Mouse (Mus musculus): ENCODE data around the gene Stxbp5l. TPM values are rescaled to one million over a fixed set of nuclear protein-coding genes. Genes with fewer than 3 reads are reported as not detected.

The Stxbp5l gene
- not detected in 2 replicates for polyA plus RNA-seq (2012; ENCODE audit: insufficient read depth, insufficient read length, missing spikeins)

- no peak within 1 kb of the TSS for H3K27ac ChIP-seq (ENCODE audit: insufficient read depth, low read depth, low read length)
- H3K4me1 ChIP-seq (ENCODE audit: control insufficient read depth, insufficient read depth, low read length), result no peaks in the 10 kb centered on the region
- TF ChIP-seq POLR2A (IDR thresholded peaks at IDR 0.05; ENCODE audit: borderline replicate concordance, low read depth, low read length) (no peak), CTCF (IDR thresholded peaks at IDR 0.05; ENCODE audit: low read depth, low read length) (no peak)
- peak within 1 kb of the TSS; percentile 11; the same call in 1 of the 2 replicates for H3K4me3 ChIP-seq (ENCODE audit: insufficient read depth, low read length)
Measured at GRCm38 (mm10) chr16:37384821-37385344, at the start of gene Stxbp5l. TSS of gene Stxbp5l (minus strand) at chr16:37384962.

- no peak overlapping the region for H3K27ac ChIP-seq (ENCODE audit: insufficient read depth, low read depth, low read length)
- TF ChIP-seq POLR2A (IDR thresholded peaks at IDR 0.05; ENCODE audit: borderline replicate concordance, low read depth, low read length) (no peak), CTCF (IDR thresholded peaks at IDR 0.05; ENCODE audit: low read depth, low read length) (no peak)
- H3K4me1 ChIP-seq (ENCODE audit: control insufficient read depth, insufficient read depth, low read length), result no peaks in the 10 kb centered on the region
- H3K4me3 ChIP-seq (ENCODE audit: insufficient read depth, low read length), result no peak overlapping the region
Measured at GRCm38 (mm10) chr16:37433418-37434204, 48.8 kb upstream of the Stxbp5l start.

DNA sequence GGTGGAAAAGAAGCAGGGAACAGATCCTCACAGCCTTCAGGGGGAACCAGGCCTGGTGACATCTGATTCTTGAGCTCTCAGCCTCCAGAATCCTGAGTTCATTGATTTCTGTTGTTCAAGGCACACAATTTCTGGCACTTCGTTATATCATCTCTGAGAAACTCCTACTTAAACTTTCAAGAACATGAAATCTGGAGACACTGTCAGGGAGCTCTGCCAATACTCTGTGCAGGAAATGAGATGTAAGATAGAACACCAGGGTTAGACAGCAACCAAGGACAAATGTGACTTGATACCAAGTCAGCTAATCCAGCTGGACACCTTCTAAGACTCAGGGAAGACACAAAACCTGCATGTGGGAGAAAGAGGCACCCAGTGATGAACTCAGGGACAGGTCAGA lies 40.7 kb upstream of the Stxbp5l start:
- TF ChIP-seq POLR2A (IDR thresholded peaks at IDR 0.05; ENCODE audit: borderline replicate concordance, low read depth, low read length) (no peak), CTCF (IDR thresholded peaks at IDR 0.05; ENCODE audit: low read depth, low read length) (no peak)
- Histone ChIP-seq H3K4me3 (ENCODE audit: insufficient read depth, low read length) (no peak overlapping the region), H3K4me1 (ENCODE audit: control insufficient read depth, insufficient read depth, low read length) (no peaks in the 10 kb centered on the region), H3K27ac (ENCODE audit: insufficient read depth, low read depth, low read length) (no peak overlapping the region)

- TF ChIP-seq POLR2A (IDR thresholded peaks at IDR 0.05; ENCODE audit: borderline replicate concordance, low read depth, low read length) (no peak), CTCF (IDR thresholded peaks at IDR 0.05; ENCODE audit: low read depth, low read length) (no peak)
- Histone ChIP-seq H3K27ac (ENCODE audit: insufficient read depth, low read depth, low read length) (no peak overlapping the region), H3K4me3 (ENCODE audit: insufficient read depth, low read length) (no peak overlapping the region), H3K4me1 (ENCODE audit: control insufficient read depth, insufficient read depth, low read length) (no peaks in the 10 kb centered on the region)
Measured at GRCm38 (mm10) chr16:37422874-37423273, 38.1 kb upstream of the Stxbp5l start.

DNA sequence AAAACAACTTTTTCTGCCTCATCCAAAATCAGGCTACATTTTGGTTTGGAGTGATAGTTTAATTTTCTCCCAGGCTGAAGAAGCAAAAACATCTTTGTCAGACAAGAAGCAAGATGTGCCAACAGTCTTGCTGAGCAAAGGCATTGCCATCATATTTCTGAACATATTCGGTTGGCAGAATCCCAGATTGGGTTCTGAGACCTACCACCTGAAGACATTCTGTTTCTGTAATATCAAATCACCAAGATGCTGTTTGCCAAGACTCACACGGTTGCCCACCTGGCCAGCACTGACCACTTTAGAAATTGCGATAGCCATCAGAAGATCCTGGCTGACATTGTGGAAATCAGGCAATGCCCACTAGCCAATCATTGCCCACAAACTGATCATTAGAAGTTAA lies 37.1 kb upstream of the Stxbp5l start:
- H3K4me1 ChIP-seq (ENCODE audit: control insufficient read depth, insufficient read depth, low read length), result no peaks in the 10 kb centered on the region
- no peak overlapping the region for H3K4me3 ChIP-seq (ENCODE audit: insufficient read depth, low read length)
- TF ChIP-seq POLR2A (IDR thresholded peaks at IDR 0.05; ENCODE audit: borderline replicate concordance, low read depth, low read length) (no peak), CTCF (IDR thresholded peaks at IDR 0.05; ENCODE audit: low read depth, low read length) (no peak)
- H3K27ac ChIP-seq (ENCODE audit: insufficient read depth, low read depth, low read length), result no peak overlapping the region

DNA sequence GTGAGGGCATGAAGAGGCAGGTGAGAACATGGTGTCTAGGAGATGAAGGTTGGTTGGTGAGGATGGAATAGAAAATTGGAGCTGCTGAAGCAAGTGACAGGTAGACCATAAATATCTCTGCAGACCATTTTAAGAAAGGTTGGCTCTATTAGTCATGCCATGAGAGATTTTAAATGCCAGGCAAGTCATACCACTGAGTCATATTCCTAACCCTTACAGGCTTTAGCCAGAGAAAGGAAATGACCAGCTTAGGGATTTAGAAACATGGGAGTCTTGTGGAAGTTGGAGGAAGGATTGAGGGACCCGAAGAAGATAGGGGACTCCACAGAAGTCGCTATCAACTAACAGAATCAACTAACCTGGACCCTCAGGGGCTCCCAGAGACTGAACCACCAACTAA lies 35.8 kb upstream of the Stxbp5l start:
- H3K4me3 ChIP-seq (ENCODE audit: insufficient read depth, low read length), result no peak overlapping the region
- H3K4me1 ChIP-seq (ENCODE audit: control insufficient read depth, insufficient read depth, low read length), result no peaks in the 10 kb centered on the region
- TF ChIP-seq CTCF (IDR thresholded peaks at IDR 0.05; ENCODE audit: low read depth, low read length) (no peak), POLR2A (IDR thresholded peaks at IDR 0.05; ENCODE audit: borderline replicate concordance, low read depth, low read length) (no peak)
- H3K27ac ChIP-seq (ENCODE audit: insufficient read depth, low read depth, low read length), result no peak overlapping the region

GRCm38 (mm10) chr16:37405536-37405935 lies 20.8 kb upstream of the Stxbp5l start:
- Histone ChIP-seq H3K27ac (ENCODE audit: insufficient read depth, low read depth, low read length) (no peak overlapping the region), H3K4me1 (ENCODE audit: control insufficient read depth, insufficient read depth, low read length) (no peaks in the 10 kb centered on the region), H3K4me3 (ENCODE audit: insufficient read depth, low read length) (no peak overlapping the region)
- no peak for TF ChIP-seq CTCF (IDR thresholded peaks at IDR 0.05; ENCODE audit: low read depth, low read length)
- TF ChIP-seq POLR2A (IDR thresholded peaks at IDR 0.05; ENCODE audit: borderline replicate concordance, low read depth, low read length), result no peak

DNA sequence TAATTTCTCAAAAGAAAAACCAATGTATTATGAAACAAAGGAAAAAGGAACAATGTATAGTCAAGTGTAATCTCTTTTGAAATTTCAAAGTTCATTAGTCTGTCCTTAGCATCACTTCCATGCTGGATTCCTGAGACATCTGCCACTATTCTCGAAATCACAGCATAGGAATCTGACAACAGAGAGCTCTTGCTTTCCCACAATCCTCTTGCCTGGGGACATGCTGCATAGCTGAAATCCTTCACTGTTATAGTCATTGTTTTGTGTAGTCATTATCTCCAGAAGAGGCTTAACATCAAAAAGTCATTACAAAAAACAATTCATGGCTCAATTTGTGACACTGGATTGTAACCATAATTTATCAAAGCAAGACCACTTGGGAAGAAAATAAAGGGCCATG lies 20.2 kb upstream of the Stxbp5l start:
- Histone ChIP-seq H3K4me3 (ENCODE audit: insufficient read depth, low read length) (no peak overlapping the region), H3K27ac (ENCODE audit: insufficient read depth, low read depth, low read length) (no peak overlapping the region), H3K4me1 (ENCODE audit: control insufficient read depth, insufficient read depth, low read length) (no peaks in the 10 kb centered on the region)
- no peak for TF ChIP-seq CTCF (IDR thresholded peaks at IDR 0.05; ENCODE audit: low read depth, low read length)
- TF ChIP-seq POLR2A (IDR thresholded peaks at IDR 0.05; ENCODE audit: borderline replicate concordance, low read depth, low read length), result no peak

DNA sequence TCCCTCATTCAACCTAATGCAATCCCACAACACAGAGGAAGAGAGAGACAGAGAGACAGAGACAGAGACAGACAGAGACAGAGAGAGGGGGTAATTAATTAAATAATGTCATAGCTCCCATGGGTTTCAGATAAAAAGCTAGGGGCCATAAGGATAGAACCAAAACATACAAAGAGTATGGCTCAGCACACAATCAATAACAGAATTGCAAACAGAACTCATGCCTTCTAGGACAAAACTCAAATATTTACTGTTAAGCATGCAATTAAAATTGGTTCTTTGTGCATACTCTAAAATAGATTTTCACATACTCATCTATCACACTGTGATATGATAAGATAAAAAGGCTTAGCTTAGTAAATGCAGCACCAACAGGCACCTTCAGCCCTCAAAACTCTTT lies 5.2 kb upstream of the Stxbp5l start:
- Histone ChIP-seq H3K27ac (ENCODE audit: insufficient read depth, low read depth, low read length) (no peak overlapping the region), H3K4me1 (ENCODE audit: control insufficient read depth, insufficient read depth, low read length) (no peaks in the 10 kb centered on the region), H3K4me3 (ENCODE audit: insufficient read depth, low read length) (no peak overlapping the region)
- TF ChIP-seq CTCF (IDR thresholded peaks at IDR 0.05; ENCODE audit: low read depth, low read length) (no peak), POLR2A (IDR thresholded peaks at IDR 0.05; ENCODE audit: borderline replicate concordance, low read depth, low read length) (no peak)

GRCm38 (mm10) chr16:37389201-37389905 lies 4.6 kb upstream of the Stxbp5l start:
- H3K27ac ChIP-seq (ENCODE audit: insufficient read depth, low read depth, low read length), result no peak overlapping the region
- TF ChIP-seq CTCF (IDR thresholded peaks at IDR 0.05; ENCODE audit: low read depth, low read length) (no peak), POLR2A (IDR thresholded peaks at IDR 0.05; ENCODE audit: borderline replicate concordance, low read depth, low read length) (no peak)
- H3K4me3 ChIP-seq (ENCODE audit: insufficient read depth, low read length), result no peak overlapping the region
- H3K4me1 ChIP-seq (ENCODE audit: control insufficient read depth, insufficient read depth, low read length), result no peaks in the 10 kb centered on the region
